Mouse (Mus musculus) midbrain, embryonic 12.5 days (tissue): ENCODE data around the gene Klhdc9. TPM values are rescaled to one million over a fixed set of nuclear protein-coding genes. Genes with fewer than 3 reads are reported as not detected.

Experiments
- ATAC-seq: fragments of 200-750 bp; cut with Nextera tagmentation; 2 replicates; pipeline ENCODE4 v1.8.0; 2017; ENCODE audit warnings: low read depth, moderate TSS enrichment, moderate library complexity; ENCODE audit not compliant: low FRiP score
- H3K27ac ChIP-seq: fragments of 300-500 bp; sonication (generic); replicated peaks from 2 replicates; pipeline ENCODE4 v1.5.1; 2016; ENCODE audit warnings: mild to moderate bottlenecking
- H3K27me3 ChIP-seq: fragments of 300-500 bp; sonication (generic); 2 replicates; pipeline ENCODE4 v1.6.1; 2016; ENCODE audit warnings: mild to moderate bottlenecking
- H3K36me3 ChIP-seq: fragments of 300-500 bp; sonication (generic); 2 replicates; pipeline ENCODE4 v1.6.1; 2016
- H3K4me1 ChIP-seq: fragments of 300-500 bp; sonication (generic); 2 replicates; pipeline ENCODE4 v1.6.1; 2016
- H3K4me2 ChIP-seq: fragments of 300-500 bp; sonication (generic); replicated peaks from 2 replicates; pipeline ENCODE4 v1.6.1; 2016; ENCODE audit warnings: mild to moderate bottlenecking, moderate library complexity
- H3K4me3 ChIP-seq: fragments of 300-500 bp; sonication (generic); 2 replicates; pipeline ENCODE4 v1.5.1; 2016; ENCODE audit warnings: mild to moderate bottlenecking
- H3K9ac ChIP-seq: fragments of 300-500 bp; sonication (generic); replicated peaks from 2 replicates; pipeline ENCODE4 v1.6.1; 2016; ENCODE audit warnings: mild to moderate bottlenecking, moderate library complexity
- H3K9me3 ChIP-seq: fragments of 300-500 bp; sonication (generic); 2 replicates; pipeline ENCODE4 v1.6.1; 2016; ENCODE audit warnings: mild to moderate bottlenecking
- WGBS: fragments of 180-500 bp; shearing (Covaris S2); methylation state at CpG from one replicate; pipeline ENCODE4 v1.1.7; 2016; 5-methylcytosine and 5-hydroxymethylcytosine counted together
- polyA plus RNA-seq: library from polyadenylated mRNA; unstranded; fragments of >200 nt; fragmentation: Nextera tagmentation; extraction: Ambion mirVana; gene quantifications from 2 replicates; pipeline ENCODE4 v1.2.1, GENCODE M21; 2016

Gene Klhdc9
- 1.9 and 2.3 TPM in 2 replicates for polyA plus RNA-seq

- peak within 1 kb of the TSS; percentile 61 for H3K9ac ChIP-seq
- peak within 1 kb of the TSS; percentile 47 for H3K4me3 ChIP-seq
- H3K4me1 ChIP-seq, result peaks cover 14% of the 10 kb centered on the region
- H3K27me3 ChIP-seq, result no peaks in the 10 kb centered on the region
- H3K9me3 ChIP-seq, result no peaks in the 10 kb centered on the region
- H3K27ac ChIP-seq, result peak within 1 kb of the TSS; percentile 63
- peaks cover 21% of the 10 kb centered on the region; the same call in 1 of the 2 replicates for H3K36me3 ChIP-seq
- WGBS, result under 1% methylated on average over 21 of the region's 21 CpGs
- H3K4me2 ChIP-seq, result peak within 1 kb of the TSS; percentile 76
- peak; percentile 95 for ATAC-seq
These were observed at the start of gene Klhdc9 for GRCm38 (mm10) chr1:171360656-171361055. TSS of gene Klhdc9 (minus strand) at chr1:171360798.

GRCm38 (mm10) chr1:171410231-171410630 lies 49.6 kb upstream of the Klhdc9 start:
- H3K9ac ChIP-seq, result no peak overlapping the region
- H3K36me3 ChIP-seq, result peaks cover 6% of the 10 kb centered on the region; the same call in 1 of the 2 replicates
- no peaks in the 10 kb centered on the region for H3K9me3 ChIP-seq
- peaks cover 26% of the 10 kb centered on the region for H3K27me3 ChIP-seq
- no peak overlapping the region for H3K27ac ChIP-seq
- H3K4me2 ChIP-seq, result no peak overlapping the region
- ATAC-seq, result no peak
- H3K4me3 ChIP-seq, result no peak overlapping the region
- WGBS, result 73% methylated on average over 1 of the region's 1 CpGs
- H3K4me1 ChIP-seq, result peaks cover 21% of the 10 kb centered on the region

- Histone ChIP-seq H3K4me2 (no peak overlapping the region), H3K36me3 (no peaks in the 10 kb centered on the region), H3K4me1 (no peaks in the 10 kb centered on the region), H3K27me3 (peaks cover 26% of the 10 kb centered on the region), H3K4me3 (no peak overlapping the region), H3K9me3 (no peaks in the 10 kb centered on the region), H3K27ac (no peak overlapping the region), H3K9ac (no peak overlapping the region)
- 77% methylated on average over 5 of the region's 5 CpGs for WGBS
- no peak for ATAC-seq
These were observed 46.7 kb upstream of the Klhdc9 start for GRCm38 (mm10) chr1:171407263-171407662.

GRCm38 (mm10) chr1:171402991-171403390 lies 42.4 kb upstream of the Klhdc9 start:
- ATAC-seq, result no peak

GRCm38 (mm10) chr1:171401821-171402220 lies 41.2 kb upstream of the Klhdc9 start:
- 89% methylated on average over 4 of the region's 4 CpGs for WGBS
- Histone ChIP-seq H3K9me3 (no peaks in the 10 kb centered on the region), H3K27me3 (peaks cover 13% of the 10 kb centered on the region; the same call in 1 of the 2 replicates), H3K27ac (no peak overlapping the region), H3K4me1 (no peaks in the 10 kb centered on the region), H3K4me3 (no peak overlapping the region), H3K36me3 (no peaks in the 10 kb centered on the region), H3K9ac (no peak overlapping the region), H3K4me2 (no peak overlapping the region)
- no peak for ATAC-seq

More at GRCm38 (mm10) chr1:171402991-171403390, 42.4 kb upstream of the Klhdc9 start:
- 90% methylated on average over 5 of the region's 9 CpGs for WGBS
- Histone ChIP-seq H3K27ac (no peak overlapping the region), H3K4me2 (no peak overlapping the region), H3K9me3 (no peaks in the 10 kb centered on the region), H3K27me3 (peaks cover 18% of the 10 kb centered on the region), H3K4me1 (no peaks in the 10 kb centered on the region), H3K36me3 (no peaks in the 10 kb centered on the region), H3K4me3 (no peak overlapping the region), H3K9ac (no peak overlapping the region)

- H3K4me2 ChIP-seq, result no peak overlapping the region
- no peak for ATAC-seq
- H3K9me3 ChIP-seq, result no peaks in the 10 kb centered on the region
- 87% methylated on average over 3 of the region's 4 CpGs for WGBS
- no peaks in the 10 kb centered on the region for H3K4me1 ChIP-seq
- H3K9ac ChIP-seq, result no peak overlapping the region
- no peaks in the 10 kb centered on the region for H3K36me3 ChIP-seq
- no peak overlapping the region for H3K27ac ChIP-seq
- H3K27me3 ChIP-seq, result 0 out of 2 replicates have a peak, but pooled peaks cover 8% of the 10 kb centered on the region
- H3K4me3 ChIP-seq, result no peak overlapping the region
These were observed 29.5 kb upstream of the Klhdc9 start for GRCm38 (mm10) chr1:171390101-171390500.

DNA sequence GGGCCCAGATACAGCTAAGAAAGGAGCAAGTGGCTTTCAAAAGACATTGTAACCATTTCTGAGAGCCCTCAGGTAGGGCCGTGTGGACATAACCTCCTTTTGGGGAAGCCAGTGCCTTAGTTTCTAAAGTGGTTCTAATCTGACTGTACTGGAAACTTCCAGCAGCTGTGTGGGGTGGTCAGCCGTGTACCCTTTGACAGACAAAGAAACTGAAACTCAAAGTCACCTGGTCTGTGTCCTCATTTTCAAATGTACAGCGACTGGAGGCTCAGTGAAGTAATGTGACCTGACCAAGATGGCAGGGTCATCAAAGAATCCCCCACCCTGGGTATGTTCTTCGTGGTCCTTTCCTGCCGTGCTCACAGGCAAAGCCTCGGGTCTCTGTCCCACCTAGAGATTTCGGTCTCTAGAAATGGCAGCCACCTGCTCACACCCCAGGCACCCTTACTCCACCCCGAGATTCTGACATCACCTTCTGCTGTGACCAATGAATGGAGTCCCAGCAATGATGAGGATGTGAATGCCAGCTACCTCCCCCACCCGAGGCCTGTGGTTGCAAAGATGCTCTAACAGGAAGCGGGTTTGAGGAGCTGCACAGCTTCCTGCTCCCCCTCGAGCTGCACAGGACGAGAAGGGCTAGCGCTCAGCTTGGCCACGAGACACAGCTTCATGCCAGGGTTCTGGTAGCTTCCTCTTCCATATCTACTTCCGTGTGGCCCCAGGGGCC lies 27.9 kb upstream of the Klhdc9 start, which contains the start of gene Arhgap30:
Gene Arhgap30, plus strand, starts transcription at position 579 of the 727 bp plus-strand sequence.
- 87% methylated on average over 15 of the region's 15 CpGs for WGBS
- Histone ChIP-seq H3K27me3 (peaks cover 7% of the 10 kb centered on the region; the same call in 1 of the 2 replicates), H3K4me1 (no peaks in the 10 kb centered on the region), H3K9me3 (no peaks in the 10 kb centered on the region), H3K36me3 (no peaks in the 10 kb centered on the region), H3K4me3 (no peak within 1 kb of the TSS), H3K9ac (no peak within 1 kb of the TSS), H3K4me2 (no peak within 1 kb of the TSS), H3K27ac (no peak within 1 kb of the TSS)
- no peak for ATAC-seq

- H3K9ac ChIP-seq, result no peak overlapping the region
- no peaks in the 10 kb centered on the region for H3K9me3 ChIP-seq
- no peaks in the 10 kb centered on the region for H3K4me1 ChIP-seq
- H3K36me3 ChIP-seq, result no peaks in the 10 kb centered on the region
- no peak overlapping the region for H3K4me3 ChIP-seq
- WGBS, result 22% methylated on average over 6 of the region's 6 CpGs
- no peak overlapping the region for H3K27ac ChIP-seq
- H3K27me3 ChIP-seq, result peaks cover 11% of the 10 kb centered on the region
- ATAC-seq, result no peak
- H3K4me2 ChIP-seq, result no peak overlapping the region
These were observed 26.5 kb upstream of the Klhdc9 start for GRCm38 (mm10) chr1:171387099-171387498.

DNA sequence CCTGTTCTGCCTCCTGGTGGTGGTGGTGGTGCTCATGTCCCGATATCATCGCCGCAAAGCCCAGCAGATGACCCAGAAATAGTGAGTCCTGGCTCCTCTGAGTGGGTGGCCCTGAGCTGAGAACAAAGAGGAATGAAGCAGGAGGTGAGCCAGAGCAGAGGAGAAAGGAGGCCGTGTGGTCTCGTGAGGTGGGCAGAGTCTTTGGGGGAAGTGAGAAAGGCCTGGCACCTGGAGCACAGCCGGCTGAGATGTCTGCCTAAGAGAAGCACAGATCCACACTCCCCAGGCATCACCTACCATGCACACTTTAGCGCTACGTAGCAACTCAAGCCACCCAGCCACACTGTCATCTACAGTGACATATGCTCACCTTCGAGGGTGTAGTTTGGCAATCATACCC lies 24.6 kb upstream of the Klhdc9 start:
- Histone ChIP-seq H3K9ac (no peak overlapping the region), H3K27me3 (peaks cover 25% of the 10 kb centered on the region), H3K36me3 (no peaks in the 10 kb centered on the region), H3K9me3 (no peaks in the 10 kb centered on the region), H3K27ac (no peak overlapping the region), H3K4me1 (peaks cover 1% of the 10 kb centered on the region; the same call in 1 of the 2 replicates), H3K4me3 (no peak overlapping the region), H3K4me2 (no peak overlapping the region)
- 66% methylated on average over 9 of the region's 9 CpGs for WGBS
- ATAC-seq, result no peak

- H3K36me3 ChIP-seq, result no peaks in the 10 kb centered on the region
- no peaks in the 10 kb centered on the region for H3K9me3 ChIP-seq
- peaks cover 33% of the 10 kb centered on the region for H3K27me3 ChIP-seq
- H3K27ac ChIP-seq, result no peak overlapping the region
- WGBS, result 74% methylated on average over 9 of the region's 9 CpGs
- H3K4me2 ChIP-seq, result no peak overlapping the region
- H3K4me1 ChIP-seq, result peaks cover 10% of the 10 kb centered on the region
- no peak for ATAC-seq
- no peak overlapping the region for H3K4me3 ChIP-seq
- H3K9ac ChIP-seq, result no peak overlapping the region
These were observed 23.8 kb upstream of the Klhdc9 start for GRCm38 (mm10) chr1:171384361-171384760.

- Histone ChIP-seq H3K4me3 (no peak overlapping the region), H3K36me3 (no peaks in the 10 kb centered on the region), H3K27ac (no peak overlapping the region), H3K4me2 (no peak overlapping the region), H3K27me3 (peaks cover 47% of the 10 kb centered on the region), H3K4me1 (peaks cover 11% of the 10 kb centered on the region), H3K9ac (no peak overlapping the region), H3K9me3 (no peaks in the 10 kb centered on the region)
- no peak for ATAC-seq
- WGBS, result 84% methylated on average over 11 of the region's 11 CpGs
These were observed 21.6 kb upstream of the Klhdc9 start for GRCm38 (mm10) chr1:171382096-171382620.

DNA sequence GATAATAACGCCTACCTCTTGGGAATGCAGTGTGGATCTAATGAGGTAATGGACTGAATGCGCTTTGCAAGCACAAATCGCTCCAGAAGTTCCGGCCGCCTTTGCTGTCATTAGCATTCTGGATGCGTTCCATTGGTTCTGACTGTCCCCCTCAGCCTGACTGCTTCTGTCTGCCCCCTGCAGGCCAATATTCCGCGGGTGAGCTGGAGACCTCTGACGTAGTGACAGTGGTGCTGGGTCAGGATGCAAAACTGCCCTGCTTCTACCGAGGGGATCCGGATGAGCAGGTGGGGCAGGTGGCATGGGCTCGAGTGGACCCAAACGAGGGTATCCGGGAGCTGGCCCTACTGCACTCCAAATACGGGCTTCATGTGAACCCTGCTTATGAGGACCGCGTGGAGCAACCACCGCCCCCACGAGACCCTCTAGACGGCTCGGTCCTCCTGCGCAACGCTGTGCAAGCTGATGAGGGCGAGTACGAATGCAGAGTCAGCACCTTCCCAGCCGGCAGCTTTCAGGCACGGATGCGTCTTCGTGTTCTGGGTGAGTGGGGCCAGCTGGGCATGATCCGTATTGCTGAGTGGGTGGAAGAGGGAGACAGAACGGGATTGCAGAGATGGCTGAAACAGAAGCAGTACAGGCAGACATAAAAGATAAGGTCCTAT lies 19.5 kb upstream of the Klhdc9 start:
- 2% methylated on average over 31 of the region's 31 CpGs for WGBS
- no peaks in the 10 kb centered on the region for H3K36me3 ChIP-seq
- H3K9ac ChIP-seq, result peak overlapping the region; percentile 29; the same call in 1 of the 2 replicates

More for the DNA sequence above, 19.5 kb upstream of the Klhdc9 start:
- no peaks in the 10 kb centered on the region for H3K9me3 ChIP-seq
- peaks cover 43% of the 10 kb centered on the region for H3K27me3 ChIP-seq
- ATAC-seq, result peak; percentile 85
- H3K4me2 ChIP-seq, result peak overlapping the region; percentile 50
- H3K4me3 ChIP-seq, result peak overlapping the region; percentile 31
- H3K4me1 ChIP-seq, result peaks cover 11% of the 10 kb centered on the region
- no peak overlapping the region for H3K27ac ChIP-seq
